Mouse (Mus musculus) CH12.LX (cell line): ENCODE results near the gene Srsf7. TPM values are rescaled to one million over a fixed set of nuclear protein-coding genes. Genes with fewer than 3 reads are reported as not detected.

Experiments
- DNase-seq: peaks from one replicate; pipeline ENCODE4 v3.0.0-alpha.2; 2013; ENCODE audit errors: extremely low read depth
- H3K27ac ChIP-seq: 2 replicates; pipeline ENCODE4 v1.5.1; 2012; ENCODE audit warnings: low read depth, mild to moderate bottlenecking, control low read depth, moderate library complexity; ENCODE audit not compliant: insufficient read depth
- H3K27me3 ChIP-seq: replicated peaks from 2 replicates; pipeline ENCODE3; 2012; ENCODE audit warnings: inconsistent platforms
- H3K36me3 ChIP-seq, 2 experiments: replicated peaks in 1 of 2; 2 replicates each; pipeline versions ENCODE3 to v1.6.1; 2012; ENCODE audit warnings: inconsistent platforms in 1 of 2, low read length in 1 of 2, mild to moderate bottlenecking in 1 of 2, mixed read lengths in 1 of 2, moderate library complexity in 1 of 2; ENCODE audit not compliant: control insufficient read depth in 1 of 2, insufficient read depth in 1 of 2
- H3K4me1 ChIP-seq, 2 experiments: 2 replicates each; pipeline ENCODE4 v1.6.1; 2012; ENCODE audit warnings: inconsistent platforms in 1 of 2, moderate library complexity in 1 of 2; ENCODE audit not compliant: insufficient read depth in 2 of 2, control insufficient read depth in 1 of 2
- H3K4me2 ChIP-seq: 2 replicates; pipeline ENCODE4 v1.6.1; 2012; ENCODE audit warnings: low read depth, mild to moderate bottlenecking, control low read depth; ENCODE audit not compliant: poor library complexity, insufficient read depth, severe bottlenecking
- H3K4me3 ChIP-seq, 3 experiments: fragments of 150-350 bp in 1 of 3; sonication (generic) in 1 of 3; replicated peaks in 1 of 3; 2 replicates each; pipeline versions ENCODE3 to v1.5.1; 2011 to 2012; ENCODE audit warnings: low read depth in 2 of 3, low read length in 2 of 3, mild to moderate bottlenecking in 2 of 3, moderate library complexity in 2 of 3, control low read depth in 1 of 3, improper control_type of control experiment in 1 of 3, inconsistent platforms in 1 of 3, mixed read lengths in 1 of 3; ENCODE audit not compliant: poor library complexity in 1 of 3
- H3K79me2 ChIP-seq: replicated peaks from 2 replicates; pipeline ENCODE4 v1.6.1; 2012; ENCODE audit warnings: mild to moderate bottlenecking, moderate library complexity; ENCODE audit not compliant: control insufficient read depth, poor library complexity, insufficient read depth, severe bottlenecking; ENCODE audit errors: extremely low read depth
- H3K9ac ChIP-seq: 2 replicates; pipeline ENCODE4 v1.6.1; 2012; ENCODE audit warnings: low read depth, mild to moderate bottlenecking, control low read depth, moderate library complexity; ENCODE audit not compliant: insufficient read depth
- H3K9me3 ChIP-seq: replicated peaks from 2 replicates; pipeline ENCODE3; 2012; ENCODE audit warnings: low read length, inconsistent platforms, mixed read lengths
- BHLHE40 ChIP-seq: IDR thresholded peaks from 2 replicates; pipeline ENCODE4 v1.6.1; 2011; ENCODE audit warnings: mild to moderate bottlenecking, low read depth, low read length, improper control_type of control experiment
- CHD1 ChIP-seq: IDR thresholded peaks from 2 replicates; pipeline ENCODE4 v1.6.1; 2012; ENCODE audit warnings: low read depth, low read length, improper control_type of control experiment, inconsistent platforms
- CHD2 ChIP-seq: IDR thresholded peaks from 2 replicates; pipeline ENCODE4 v1.6.1; 2011; ENCODE audit warnings: low read length, improper control_type of control experiment
- CTCF ChIP-seq, 2 experiments: IDR thresholded peaks in 1 of 2; conservative IDR thresholded peaks in 1 of 2; 2 replicates each; pipeline ENCODE4 v1.5.1; 2011 to 2012; ENCODE audit warnings: low read depth in 2 of 2, low read length in 2 of 2, improper control_type of control experiment in 1 of 2, inconsistent platforms in 1 of 2, mild to moderate bottlenecking in 1 of 2, moderate library complexity in 1 of 2
- E2F4 ChIP-seq: IDR thresholded peaks from 2 replicates; pipeline ENCODE4 v1.6.1; 2011; ENCODE audit warnings: low read depth, low read length, improper control_type of control experiment; ENCODE audit not compliant: insufficient replicate concordance
- ETS1 ChIP-seq: conservative IDR thresholded peaks from 2 replicates; pipeline ENCODE4 v1.6.1; 2012; ENCODE audit warnings: low read depth, mild to moderate bottlenecking, inconsistent platforms, low read length, improper control_type of control experiment, moderate library complexity
- GABPA ChIP-seq: IDR thresholded peaks from 2 replicates; pipeline ENCODE4 v1.6.1; 2012; ENCODE audit warnings: low read depth, low read length, improper control_type of control experiment, inconsistent platforms; ENCODE audit not compliant: insufficient replicate concordance
- HCFC1 ChIP-seq: IDR thresholded peaks from 2 replicates; pipeline ENCODE4 v1.6.1; 2012; ENCODE audit warnings: low read depth, mild to moderate bottlenecking, inconsistent platforms, low read length, improper control_type of control experiment
- JUND ChIP-seq: conservative IDR thresholded peaks from 2 replicates; pipeline ENCODE4 v1.6.1; 2011; ENCODE audit warnings: low read depth, low read length, improper control_type of control experiment
- KAT2A ChIP-seq: IDR thresholded peaks from 2 replicates; pipeline ENCODE4 v1.6.1; 2012; ENCODE audit warnings: low read length, improper control_type of control experiment, inconsistent platforms; ENCODE audit not compliant: insufficient replicate concordance
- MAX ChIP-seq: IDR thresholded peaks from 2 replicates; pipeline ENCODE4 v1.6.1; 2011; ENCODE audit warnings: low read length, improper control_type of control experiment
- MEF2A ChIP-seq: IDR thresholded peaks from 2 replicates; pipeline ENCODE4 v1.6.1; 2014; ENCODE audit warnings: low read depth, mild to moderate bottlenecking, inconsistent platforms, low read length, improper control_type of control experiment, borderline replicate concordance
- NELFE ChIP-seq: IDR thresholded peaks from 2 replicates; pipeline ENCODE4 v1.6.1; 2011; ENCODE audit warnings: low read depth, low read length, improper control_type of control experiment
- NRF1 ChIP-seq: IDR thresholded peaks from 2 replicates; pipeline ENCODE4 v1.6.1; 2014; ENCODE audit warnings: low read depth, mild to moderate bottlenecking, inconsistent platforms, low read length, improper control_type of control experiment, moderate library complexity
- PAX5 ChIP-seq: IDR thresholded peaks from 2 replicates; pipeline ENCODE4 v1.6.1; 2012; ENCODE audit warnings: low read length, inconsistent platforms, mixed read lengths
- POLR2A ChIP-seq: IDR thresholded peaks from 2 replicates; pipeline ENCODE4 v1.6.1; 2011; ENCODE audit warnings: low read depth, mild to moderate bottlenecking, improper control_type of control experiment, low read length
- SMC3 ChIP-seq: IDR thresholded peaks from 2 replicates; pipeline ENCODE4 v1.6.1; 2011; ENCODE audit warnings: low read depth, low read length, improper control_type of control experiment
- TBP ChIP-seq: conservative IDR thresholded peaks from 2 replicates; pipeline ENCODE4 v1.6.1; 2011; ENCODE audit warnings: low read depth, low read length, improper control_type of control experiment
- TCF12 ChIP-seq: IDR thresholded peaks from 2 replicates; pipeline ENCODE4 v1.6.1; 2014; ENCODE audit warnings: low read depth, mild to moderate bottlenecking, inconsistent platforms, low read length, improper control_type of control experiment
- UBTF ChIP-seq: IDR thresholded peaks from 2 replicates; pipeline ENCODE4 v1.6.1; 2012; ENCODE audit warnings: low read depth, mild to moderate bottlenecking, inconsistent platforms, low read length, improper control_type of control experiment, moderate library complexity
- USF1 ChIP-seq: IDR thresholded peaks from 2 replicates; pipeline ENCODE4 v1.6.1; 2014; ENCODE audit warnings: low read depth, mild to moderate bottlenecking, inconsistent platforms, low read length, improper control_type of control experiment
- USF2 ChIP-seq: conservative IDR thresholded peaks from 2 replicates; pipeline ENCODE4 v1.6.1; 2011; ENCODE audit warnings: low read depth, low read length, improper control_type of control experiment
- ZKSCAN1 ChIP-seq: IDR thresholded peaks from 2 replicates; pipeline ENCODE4 v1.6.1; 2012; ENCODE audit warnings: low read depth, inconsistent platforms, low read length, improper control_type of control experiment, borderline replicate concordance
- ZNF384 ChIP-seq: IDR thresholded peaks from 2 replicates; pipeline ENCODE4 v1.6.1; 2012; ENCODE audit warnings: low read depth, low read length, improper control_type of control experiment, inconsistent platforms
- dilution Hi-C: fragments of 300-500 bp; cut with MboI; formaldehyde crosslinking; loops from 2 replicates; pipeline ENCODE4 v1.14.3; 2020; ENCODE audit warnings: low sequenced_read_pairs; ENCODE audit not compliant: extremely low pct_unique_long_range_greater_than_20kb, extremely low pct_ligation_motif_present
- in situ Hi-C: fragments of 300-500 bp; cut with MboI; formaldehyde crosslinking; loops from 3 replicates; pipeline ENCODE4 v1.14.3; 2019; ENCODE audit warnings: low sequenced_read_pairs, low pct_ligation_motif_present, low pct_unique_long_range_greater_than_20kb, mixed read lengths
- polyA plus RNA-seq: library from polyadenylated mRNA; unstranded; fragments of >175 nt; gene quantifications from 2 replicates; pipeline ENCODE4 v1.2.1, GENCODE M21; 2012; ENCODE audit warnings: low read depth; ENCODE audit not compliant: insufficient read length
- total RNA-seq, 2 experiments: library from RNA; depleted of rRNA; stranded (reverse); fragments of 300-350 nt in 1 of 2; fragments of >200 nt in 1 of 2; gene quantifications; 2 replicates each; pipeline ENCODE4 v1.2.3; 2012 to 2014

Srsf7 gene
- total and polyA plus RNA-seq, 3 experiments = 268 to 442 (median 383) TPM

DNA sequence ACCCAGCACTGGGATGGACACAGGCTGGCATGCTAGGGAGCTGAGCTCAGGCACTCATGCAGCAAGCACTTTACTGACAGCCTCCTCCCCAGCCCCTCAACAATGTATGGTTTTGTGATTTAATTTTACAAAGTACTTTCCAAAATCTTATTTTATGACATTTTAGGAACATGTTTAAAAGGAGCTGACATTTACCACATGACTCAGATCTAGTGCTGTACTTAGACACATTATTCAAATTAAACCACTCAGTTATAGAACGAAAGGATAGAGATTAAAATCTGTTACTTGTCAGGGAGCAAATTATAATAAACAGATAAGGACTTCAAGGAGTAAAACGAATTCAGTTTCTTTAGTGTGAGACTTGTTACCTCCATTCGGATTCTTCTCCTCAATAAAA is 28.4 kb upstream of the Srsf7 start:
- Histone ChIP-seq H3K27me3 (no peaks in the 10 kb centered on the region), H3K27ac (no peak overlapping the region), H3K4me1 (peaks cover 2 to 63% of the 10 kb centered on the region in 2 experiments; a peak in 3 of 4 replicates), H3K9ac (no peak overlapping the region), H3K36me3 (peaks cover 18 to 51% of the 10 kb centered on the region in 2 experiments), H3K4me3 (no peak overlapping the region), H3K79me2 (no peaks in the 10 kb centered on the region), H3K9me3 (no peaks in the 10 kb centered on the region), H3K4me2 (no peak overlapping the region)
- in situ Hi-C loops = no loop called here
- DNase-seq = no peak
- dilution Hi-C loops = no loop called here
- TF ChIP-seq CTCF (conservative IDR thresholded peaks at IDR 0.05 in 1 of 2, IDR thresholded peaks at IDR 0.05 in 1 of 2; ENCODE audit: low read depth in 2 of 2, low read length in 2 of 2) = no peak
- no peak for TF ChIP-seq POLR2A
- TF ChIP-seq NELFE = no peak
- TF ChIP-seq CHD2 = no peak
- TF ChIP-seq, all 38 proteins: peak for 0

GRCm38 (mm10) chr17:80234376-80234775 is 27.3 kb upstream of the Srsf7 start:
- H3K36me3 ChIP-seq = peaks cover 12 to 47% of the 10 kb centered on the region in 2 experiments
- dilution Hi-C loops = no loop called here
- no peaks in the 10 kb centered on the region for H3K27me3 ChIP-seq
- H3K9me3 ChIP-seq = no peaks in the 10 kb centered on the region
- no peak overlapping the region for H3K4me3 ChIP-seq
- H3K27ac ChIP-seq = no peak overlapping the region
- H3K79me2 ChIP-seq = no peaks in the 10 kb centered on the region
- peaks cover 2 to 65% of the 10 kb centered on the region in 2 experiments; a peak in 3 of 4 replicates for H3K4me1 ChIP-seq
- in situ Hi-C loops = no loop called here
- no peak overlapping the region for H3K4me2 ChIP-seq
- TF ChIP-seq USF1 (no peak), UBTF (no peak), PAX5 (no peak), NRF1 (no peak), SMC3 (no peak), CTCF (conservative IDR thresholded peaks at IDR 0.05 in 1 of 2, IDR thresholded peaks at IDR 0.05 in 1 of 2; ENCODE audit: low read depth in 2 of 2, low read length in 2 of 2) (no peak), GABPA (no peak)
- H3K9ac ChIP-seq = no peak overlapping the region
- DNase-seq = no peak

- no peak overlapping the region for H3K4me3 ChIP-seq
- H3K9me3 ChIP-seq = no peaks in the 10 kb centered on the region
- no peak overlapping the region for H3K4me2 ChIP-seq
- TF ChIP-seq TBP (no peak), CHD2 (no peak), CHD1 (no peak), TCF12 (no peak), E2F4 (no peak), ZKSCAN1 (no peak), MEF2A (no peak), UBTF (no peak), ETS1 (no peak), JUND (no peak), KAT2A (no peak), BHLHE40 (no peak), POLR2A (no peak), HCFC1 (no peak), USF2 (no peak), ZNF384 (no peak), NELFE (no peak), SMC3 (no peak), MAX (no peak), CTCF (conservative IDR thresholded peaks at IDR 0.05 in 1 of 2, IDR thresholded peaks at IDR 0.05 in 1 of 2; ENCODE audit: low read depth in 2 of 2, low read length in 2 of 2) (no peak)
- peaks cover 8 to 47% of the 10 kb centered on the region in 2 experiments for H3K36me3 ChIP-seq
- H3K4me1 ChIP-seq = peaks cover 2 to 70% of the 10 kb centered on the region in 2 experiments; a peak in 3 of 4 replicates
- H3K9ac ChIP-seq = no peak overlapping the region
- H3K27me3 ChIP-seq = no peaks in the 10 kb centered on the region
- H3K79me2 ChIP-seq = no peaks in the 10 kb centered on the region
- dilution Hi-C loops = no loop called here
- H3K27ac ChIP-seq = no peak overlapping the region
- in situ Hi-C loops = no loop called here
- no peak for DNase-seq
Measured at GRCm38 (mm10) chr17:80233844-80234243, 26.7 kb upstream of the Srsf7 start.
